Mouse (Mus musculus): ENCODE data around the gene Dgkz.

Dgkz gene

DNA sequence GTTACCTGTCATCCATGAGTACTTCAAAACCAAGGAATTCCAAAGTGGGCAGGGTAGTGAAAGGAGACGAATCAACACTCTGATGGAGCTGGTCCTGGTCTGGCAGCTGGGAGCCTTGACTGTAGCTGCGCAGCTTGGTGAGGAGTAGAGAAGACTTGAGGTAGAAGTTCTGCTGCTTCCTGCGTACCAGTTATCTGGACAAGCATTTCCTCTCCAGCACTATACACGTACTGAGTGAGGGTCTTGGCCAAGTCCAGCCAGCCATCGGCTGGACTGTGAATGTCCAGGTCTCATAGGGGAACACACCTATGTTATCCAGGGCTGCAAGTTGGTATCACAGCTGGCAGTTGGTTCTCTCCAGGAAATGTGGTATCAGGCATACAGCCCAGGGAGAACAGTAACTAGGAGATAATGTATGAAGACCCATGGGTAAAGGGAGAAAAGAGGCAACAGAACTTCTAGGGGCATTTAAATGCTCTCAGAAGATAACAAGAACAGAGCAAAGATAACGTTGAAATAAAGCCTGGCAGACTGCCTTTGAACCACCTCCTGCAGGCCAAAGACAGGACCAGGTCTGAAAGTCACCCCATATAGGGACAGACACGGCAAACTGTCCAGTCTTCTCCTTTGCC is 59.2 kb downstream of the Dgkz start:
- no peak for DNase-seq

DNA sequence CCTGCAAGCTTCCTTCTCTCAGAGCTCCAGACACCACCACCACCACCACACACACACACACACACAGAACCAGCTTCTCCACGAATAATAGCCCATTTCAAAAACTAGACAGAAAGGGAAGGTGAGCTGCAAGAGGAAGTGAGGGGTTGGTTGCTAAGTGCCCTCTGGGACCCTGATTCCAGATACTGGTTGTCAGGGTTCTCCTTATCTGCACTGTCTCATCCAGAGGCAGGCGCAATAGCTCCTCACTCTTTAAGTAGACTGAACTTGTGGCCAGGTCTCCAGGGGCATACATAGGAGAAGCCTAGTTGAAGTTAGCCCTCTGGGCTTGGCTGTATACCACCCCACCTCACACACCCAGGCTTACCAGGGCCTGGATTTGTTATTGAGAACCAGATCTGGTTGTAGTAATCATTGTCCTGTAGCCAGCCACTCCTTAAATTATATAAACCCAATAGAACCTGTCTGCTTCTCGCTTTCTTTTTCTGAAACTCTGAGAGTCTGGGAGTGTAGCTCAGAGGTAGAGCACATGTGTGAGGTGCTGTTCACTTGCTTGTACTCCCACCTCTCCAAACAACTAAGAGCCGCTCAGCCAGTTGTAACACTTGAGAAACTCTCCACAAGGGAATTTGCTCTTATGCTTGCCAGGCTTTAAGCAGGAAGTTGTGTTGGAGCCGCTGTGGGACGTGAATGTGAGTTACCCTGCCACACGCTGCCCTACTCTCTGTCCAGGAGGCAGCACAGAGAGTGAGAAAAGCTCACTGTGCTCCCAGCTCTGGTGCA is 62.1 kb downstream of the Dgkz start:
- DNase-seq, result no peak

GRCm38 (mm10) chr2:91912616-91913015 is 63.0 kb downstream of the Dgkz start:
- no peak for DNase-seq

- no peak for DNase-seq
Measured at GRCm38 (mm10) chr2:91906141-91906540, 69.5 kb downstream of the Dgkz start.

GRCm38 (mm10) chr2:91904618-91905307 is 70.9 kb downstream of the Dgkz start:
- DNase-seq, result no peak

GRCm38 (mm10) chr2:91903171-91903925 is 72.3 kb downstream of the Dgkz start:
- no peak for DNase-seq

DNA sequence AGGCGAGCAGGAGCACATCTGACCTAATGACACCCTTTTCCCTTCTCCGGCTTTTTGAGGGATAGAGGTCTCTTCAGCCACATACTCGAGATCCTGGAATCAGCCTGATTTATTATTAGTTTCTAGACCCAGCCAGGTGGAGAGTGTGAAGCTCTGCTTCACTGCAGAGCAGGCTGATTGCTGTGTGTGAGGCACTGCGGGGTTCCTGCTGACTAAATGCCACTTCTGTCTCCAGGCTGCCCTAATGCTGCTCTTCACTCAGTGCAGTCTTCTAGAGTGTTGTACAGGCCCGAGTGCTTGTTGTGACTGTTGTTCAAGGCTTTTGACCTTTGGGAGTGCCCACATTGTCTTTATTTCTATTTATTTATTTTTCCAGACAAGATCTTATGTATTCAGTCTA is 73.3 kb downstream of the Dgkz start:
- no peak for DNase-seq

- DNase-seq, result no peak
Measured at GRCm38 (mm10) chr2:91900431-91900830, 75.2 kb downstream of the Dgkz start.

DNA sequence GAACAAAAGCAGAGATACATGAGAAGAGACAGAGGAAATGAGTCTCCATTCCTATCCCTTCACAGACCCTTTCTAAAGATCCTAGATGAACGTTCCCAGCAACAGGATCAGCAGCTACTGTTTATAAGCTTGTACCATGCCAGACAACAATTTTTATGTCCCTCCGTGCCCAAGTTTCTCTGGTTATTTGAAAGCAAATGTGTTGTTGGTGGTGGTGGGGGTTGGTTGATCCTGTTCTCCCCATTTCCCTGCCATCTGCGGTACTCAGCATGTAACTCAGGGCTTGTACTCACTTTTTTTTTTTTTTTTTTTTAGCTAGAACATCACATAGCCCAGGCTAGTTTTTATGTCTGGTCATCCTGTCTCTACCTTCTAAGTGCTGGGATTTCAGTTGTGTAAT is 76.5 kb downstream of the Dgkz start:
- no peak for DNase-seq

GRCm38 (mm10) chr2:91897968-91898367 is 77.7 kb downstream of the Dgkz start:
- DNase-seq, result no peak

- no peak for DNase-seq
Measured at GRCm38 (mm10) chr2:91895401-91895800, 80.3 kb downstream of the Dgkz start.

DNA sequence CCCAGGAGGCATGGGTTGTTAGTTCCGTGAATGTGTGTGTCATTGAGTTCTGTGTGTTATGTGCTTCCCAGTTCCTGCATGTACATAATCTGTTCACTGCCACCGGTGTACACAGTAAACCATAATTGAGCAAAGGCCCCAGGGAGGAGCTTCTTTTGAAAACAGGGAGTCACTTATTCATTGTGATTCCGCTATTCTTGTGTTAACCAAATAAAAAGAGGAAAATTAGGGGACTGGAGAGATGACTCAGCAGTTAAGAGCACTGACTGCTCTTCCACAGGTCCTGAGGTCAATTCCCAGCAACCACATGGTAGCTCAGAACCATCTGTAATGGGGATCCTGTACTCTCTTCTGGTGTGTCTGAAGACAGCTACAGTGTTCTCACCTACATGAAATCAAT is 80.9 kb downstream of the Dgkz start:
- no peak for DNase-seq

- no peak for DNase-seq
Measured at GRCm38 (mm10) chr2:91884616-91885015, 91.0 kb downstream of the Dgkz start.

DNA sequence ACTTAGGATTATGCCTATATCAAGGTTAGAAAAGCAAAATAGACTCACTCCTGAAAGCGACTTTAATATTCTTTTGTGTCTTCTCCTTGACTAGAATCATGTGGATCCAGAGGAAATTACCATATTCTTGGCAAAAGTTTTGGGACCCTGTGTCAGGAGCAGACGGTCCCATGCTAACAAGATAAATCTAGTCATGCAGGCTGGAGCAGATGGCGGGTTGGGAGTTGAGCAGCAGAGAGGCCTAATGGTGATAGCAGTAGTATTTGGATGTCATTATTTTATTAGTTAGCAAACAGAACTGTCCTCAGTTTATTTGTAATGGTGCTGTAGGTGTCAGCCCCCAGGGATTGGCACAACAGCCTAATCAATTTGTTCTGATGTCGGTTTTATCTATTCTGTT is 91.7 kb downstream of the Dgkz start:
- DNase-seq, result no peak
